Mouse (Mus musculus): ENCODE measurements around the gene Gm21915. TPM values are rescaled to one million over a fixed set of nuclear protein-coding genes. Genes with fewer than 3 reads are reported as not detected.

Gm21915 gene
- polyA plus RNA-seq, 3 experiments from 2014 or later = not detected

GRCm38 (mm10) chr9:40671323-40671930 is 1.0 kb downstream of the Gm21915 start:
- no peak for ATAC-seq

- no peak for ATAC-seq
Observed at GRCm38 (mm10) chr9:40675203-40675958, 5.0 kb downstream of the Gm21915 start.

DNA sequence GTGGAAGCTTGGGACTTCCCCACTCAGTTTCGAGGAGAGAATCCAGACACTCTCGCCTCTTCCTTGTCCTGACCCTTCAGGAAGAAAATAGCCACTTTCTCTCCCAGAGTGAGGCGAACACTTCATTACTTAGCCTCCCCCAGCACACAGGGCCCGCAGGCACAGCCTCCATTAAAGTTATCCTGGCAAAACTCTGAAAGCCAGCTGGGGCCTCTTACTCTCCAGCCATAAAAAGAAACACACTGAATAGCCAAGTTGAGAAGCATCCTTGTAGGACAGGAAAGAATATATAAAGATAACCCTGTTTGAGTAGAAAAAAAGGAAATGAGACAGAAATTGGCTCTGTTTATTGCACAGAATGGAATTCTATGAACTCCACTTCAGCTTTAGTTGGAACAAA is 8.2 kb downstream of the Gm21915 start:
- no peak for ATAC-seq

GRCm38 (mm10) chr9:40685801-40686420 is 15.5 kb downstream of the Gm21915 start, which contains the start of gene Clmp:
Gene Clmp (plus strand): TSS chr9:40685962.
- no peak for ATAC-seq

GRCm38 (mm10) chr9:40686421-40686899 is 16.0 kb downstream of the Gm21915 start:
- ATAC-seq = no peak

- ATAC-seq = no peak
Observed at GRCm38 (mm10) chr9:40687053-40687452, 16.6 kb downstream of the Gm21915 start.

- ATAC-seq = no peak
Observed at GRCm38 (mm10) chr9:40687553-40687952, 17.1 kb downstream of the Gm21915 start.

- ATAC-seq = no peak
Observed at GRCm38 (mm10) chr9:40690511-40690910, 20.1 kb downstream of the Gm21915 start.

GRCm38 (mm10) chr9:40693026-40693425 is 22.6 kb downstream of the Gm21915 start:
- ATAC-seq = no peak

- no peak for ATAC-seq
Observed at GRCm38 (mm10) chr9:40693768-40694167, 23.4 kb downstream of the Gm21915 start.

DNA sequence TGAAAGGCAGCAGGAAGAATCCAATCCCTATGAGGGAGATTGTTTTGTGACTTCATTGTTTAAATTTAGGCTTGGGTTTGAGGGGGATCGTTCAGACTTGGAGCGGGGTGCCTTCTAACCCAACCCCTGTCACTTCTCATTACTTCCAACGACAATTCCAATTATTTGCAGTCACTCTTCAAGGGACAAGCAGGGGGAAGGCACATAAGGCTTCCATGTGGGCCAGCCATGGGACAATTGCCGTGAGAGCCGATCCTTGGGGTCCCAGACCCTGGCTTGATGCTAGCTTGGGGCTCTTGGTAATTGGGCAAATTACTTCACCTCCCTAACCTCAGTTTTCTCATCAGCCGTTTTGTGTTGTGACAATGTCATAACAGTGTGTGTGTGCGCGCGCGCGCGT is 23.9 kb downstream of the Gm21915 start:
- ATAC-seq = no peak

DNA sequence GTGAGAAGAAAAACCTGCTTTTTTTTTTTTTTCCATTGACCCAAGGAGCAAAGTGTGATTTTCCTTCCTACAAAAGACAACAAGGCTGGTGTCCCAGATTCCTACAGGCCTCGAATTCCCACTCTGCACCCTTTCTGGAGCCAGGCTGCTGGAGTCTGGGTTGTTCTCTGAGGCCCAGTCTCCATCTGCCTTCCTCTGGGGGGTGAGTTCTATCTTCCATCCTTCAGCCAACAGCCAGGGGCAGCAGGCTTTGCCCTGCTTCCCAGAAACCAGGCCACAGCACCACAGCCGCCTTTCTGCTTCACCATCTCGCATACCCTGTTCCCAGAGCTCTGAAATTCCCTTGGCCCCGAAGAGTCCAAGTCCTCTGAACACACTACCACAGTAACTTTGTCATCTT is 25.7 kb downstream of the Gm21915 start:
- no peak for ATAC-seq

- no peak for ATAC-seq
Observed at GRCm38 (mm10) chr9:40699194-40699593, 28.8 kb downstream of the Gm21915 start.

DNA sequence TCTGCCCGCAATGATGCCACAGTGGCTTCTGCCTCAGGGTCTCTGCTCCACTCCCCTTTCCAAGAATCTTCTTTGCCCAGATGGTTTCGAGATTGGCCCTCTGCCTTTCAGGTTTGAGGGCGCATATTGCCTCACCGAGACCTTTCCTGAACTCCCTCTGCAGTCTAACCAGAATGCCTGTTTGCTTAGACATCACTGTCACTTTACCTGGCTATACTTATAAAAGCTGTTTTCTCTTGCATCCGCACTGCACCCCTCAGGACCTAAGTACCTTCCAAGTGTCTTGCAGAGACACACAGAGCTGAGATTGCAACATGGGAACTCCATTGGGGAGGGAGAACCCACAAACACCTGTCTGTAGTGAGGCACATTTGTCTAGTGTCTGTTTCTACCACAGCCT is 29.8 kb downstream of the Gm21915 start:
- no peak for ATAC-seq

- ATAC-seq = no peak
Observed at GRCm38 (mm10) chr9:40704364-40705276, 34.2 kb downstream of the Gm21915 start.

DNA sequence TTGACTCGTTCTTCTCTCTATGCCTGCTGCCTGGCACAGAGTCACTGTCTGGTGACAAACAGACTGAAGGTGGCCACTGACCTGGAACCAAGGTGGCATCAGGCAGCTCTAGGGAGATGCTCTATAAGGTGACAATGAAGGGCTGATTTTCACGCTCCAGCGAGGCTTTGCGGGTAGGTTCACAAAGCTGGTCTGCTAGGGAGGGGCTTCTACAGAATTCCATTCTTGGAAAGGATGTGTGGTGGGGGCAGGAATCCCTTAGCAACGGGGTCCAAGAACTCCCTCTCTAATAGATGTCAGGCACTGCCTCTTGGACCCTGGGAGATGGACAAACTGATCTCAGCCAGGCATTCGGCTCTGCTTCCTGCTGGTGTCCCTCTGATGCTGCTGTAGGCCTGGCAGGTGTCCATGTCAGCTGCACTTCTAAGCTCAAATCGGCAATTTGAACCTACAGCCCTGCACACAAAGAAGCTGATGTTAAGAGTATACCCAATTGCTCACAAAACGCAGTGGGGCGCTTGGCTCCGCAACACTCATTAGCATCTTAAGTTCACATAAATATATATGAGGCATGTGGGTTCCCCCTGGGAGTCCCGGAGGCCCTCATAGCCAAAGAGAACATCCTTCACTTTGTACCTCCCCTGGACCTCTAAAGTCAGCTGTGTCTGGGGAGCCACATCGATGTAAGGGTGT is 38.2 kb downstream of the Gm21915 start:
- no peak for ATAC-seq

DNA sequence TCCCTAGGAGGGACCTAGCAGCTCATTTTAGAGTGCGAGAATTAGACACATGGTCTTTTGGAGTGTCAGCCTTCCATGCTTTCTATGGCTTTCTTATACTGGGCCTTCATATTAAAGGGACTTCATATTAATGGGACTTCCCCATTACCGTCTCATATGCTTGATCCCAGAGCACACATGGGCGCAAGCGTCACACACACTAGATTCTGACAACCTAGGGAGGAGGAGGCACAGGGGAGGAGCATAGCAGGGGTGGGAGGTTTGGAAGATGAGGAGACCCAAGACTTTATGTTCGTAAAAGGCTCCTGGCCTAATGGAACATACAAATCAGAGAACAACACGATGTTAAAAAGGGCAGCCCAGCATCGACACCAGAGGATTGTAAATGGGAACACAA is 38.7 kb downstream of the Gm21915 start:
- ATAC-seq = no peak

DNA sequence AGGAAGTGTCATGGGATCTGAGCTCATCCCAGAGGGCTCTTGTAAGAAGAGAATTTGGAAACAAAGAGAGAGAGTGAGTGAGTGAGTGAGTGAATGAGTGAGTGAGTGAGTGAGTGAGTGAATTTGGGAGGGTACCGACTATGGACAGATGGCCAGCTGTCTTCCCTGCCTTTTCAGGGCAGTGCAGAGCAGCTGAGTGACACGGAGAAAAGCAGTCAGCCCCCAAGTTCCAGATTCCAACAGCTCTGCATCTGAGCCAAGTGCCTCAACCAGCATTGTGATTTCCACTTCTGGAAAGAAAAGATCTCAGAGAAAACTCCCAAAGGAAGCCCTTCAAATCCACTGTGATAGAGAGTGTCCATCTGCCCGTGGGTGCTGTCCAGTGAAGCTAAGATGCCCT is 39.2 kb downstream of the Gm21915 start:
- ATAC-seq = no peak

- no peak for ATAC-seq
Observed at GRCm38 (mm10) chr9:40709991-40710390, 39.6 kb downstream of the Gm21915 start.

- no peak for ATAC-seq
Observed at GRCm38 (mm10) chr9:40711654-40712053, 41.2 kb downstream of the Gm21915 start.

DNA sequence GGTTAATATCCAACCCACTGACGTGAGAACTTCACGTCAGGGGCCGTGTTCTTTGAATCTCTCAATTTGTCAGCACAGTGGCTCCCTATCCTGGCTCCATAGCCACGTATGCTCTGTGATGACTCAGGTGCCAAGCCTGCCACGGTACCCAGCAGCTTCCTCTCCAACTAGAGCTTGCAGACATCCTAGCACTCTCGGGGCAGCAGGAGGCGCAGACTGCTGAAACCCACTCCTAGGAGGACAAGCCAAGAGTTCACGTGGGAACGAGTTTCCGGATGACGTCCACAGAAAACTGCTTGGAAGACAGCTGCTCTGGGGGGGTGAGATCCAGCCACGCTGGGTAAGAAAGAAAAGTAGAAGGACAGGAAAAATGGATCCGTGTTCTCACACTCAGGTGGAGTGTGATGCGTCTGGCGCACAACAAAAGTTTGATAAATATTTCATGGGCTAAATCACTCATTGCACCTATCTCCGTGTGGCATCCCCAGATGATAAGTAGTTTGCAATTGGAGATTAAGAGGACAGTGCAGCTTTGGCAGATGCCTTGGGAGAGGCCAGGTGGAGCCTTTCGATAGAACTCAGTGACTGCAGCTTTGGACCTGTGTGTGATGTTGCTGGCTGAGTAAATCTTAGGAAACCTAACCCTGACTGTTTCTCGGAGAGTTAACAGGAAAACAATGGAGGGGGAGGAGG is 46.9 kb downstream of the Gm21915 start:
- ATAC-seq = no peak

- ATAC-seq = no peak
Observed at GRCm38 (mm10) chr9:40717875-40718185, 47.4 kb downstream of the Gm21915 start.
